Mouse (Mus musculus): ENCODE data around the gene 4930502E18Rik. TPM values are rescaled to one million over a fixed set of nuclear protein-coding genes. Genes with fewer than 3 reads are reported as not detected.
A peak's percentile ranks its signal among the peaks of the same experiment; 100 is the strongest.
"Not testable (repeated sequence)": the region's sequence is repeated elsewhere in the genome, so short reads cannot be mapped to it uniquely, and the experiment has no call there.

4930502E18Rik gene
- not detected for total RNA-seq (2021)
- long read RNA-seq, experiment 1, result 0 reads
- long read RNA-seq, experiment 2, result 0 reads

DNA sequence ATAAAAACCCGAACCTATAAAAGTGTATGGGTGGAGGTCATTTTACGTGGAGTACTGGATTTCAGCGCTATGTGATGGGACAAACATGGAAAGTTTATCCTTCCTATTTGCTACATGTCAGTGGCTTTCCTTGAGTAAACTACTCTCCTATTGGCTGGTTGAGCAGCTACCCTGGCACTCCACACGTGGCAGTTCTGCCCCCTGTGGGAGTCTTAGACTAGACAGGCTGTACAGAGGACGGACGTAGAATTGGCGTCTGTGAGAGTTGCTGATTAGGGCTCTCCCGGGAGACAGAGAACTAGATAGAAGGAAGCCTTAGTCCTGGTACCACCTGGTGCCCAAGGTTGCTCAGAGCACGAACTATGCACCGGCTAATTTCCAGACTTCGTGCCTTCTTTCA is at the start of gene 4930502E18Rik:
4930502E18Rik (plus strand) TSS at position 231 of the 400 bp plus-strand sequence.
- no peak for DNase-seq

DNA sequence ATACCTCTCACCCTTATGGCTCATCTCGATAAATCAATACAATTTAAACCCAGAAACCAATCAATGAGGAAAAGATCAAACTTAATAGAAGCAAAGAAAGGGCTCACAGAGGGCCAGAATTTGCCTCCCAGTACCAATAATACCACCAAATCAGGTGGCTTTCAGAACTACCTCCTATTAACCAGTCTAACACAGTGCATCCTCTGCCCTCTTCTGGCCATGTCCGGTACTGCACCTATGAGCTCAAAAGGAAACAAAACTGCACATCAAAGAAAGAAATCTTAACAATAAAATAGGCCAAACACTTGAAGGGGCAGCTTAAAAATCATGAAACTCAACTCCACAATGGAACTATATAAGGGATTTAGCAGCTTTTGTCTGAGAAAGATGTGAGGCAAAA is 47.7 kb upstream of the 4930502E18Rik start:
- DNase-seq, result not testable (repeated sequence)

GRCm38 (mm10) chrX:53682650-53683049 is 42.0 kb upstream of the 4930502E18Rik start:
- DNase-seq, result not testable (repeated sequence)

- not testable (repeated sequence) for DNase-seq
Measured at GRCm38 (mm10) chrX:53684676-53685075, 40.0 kb upstream of the 4930502E18Rik start.

DNA sequence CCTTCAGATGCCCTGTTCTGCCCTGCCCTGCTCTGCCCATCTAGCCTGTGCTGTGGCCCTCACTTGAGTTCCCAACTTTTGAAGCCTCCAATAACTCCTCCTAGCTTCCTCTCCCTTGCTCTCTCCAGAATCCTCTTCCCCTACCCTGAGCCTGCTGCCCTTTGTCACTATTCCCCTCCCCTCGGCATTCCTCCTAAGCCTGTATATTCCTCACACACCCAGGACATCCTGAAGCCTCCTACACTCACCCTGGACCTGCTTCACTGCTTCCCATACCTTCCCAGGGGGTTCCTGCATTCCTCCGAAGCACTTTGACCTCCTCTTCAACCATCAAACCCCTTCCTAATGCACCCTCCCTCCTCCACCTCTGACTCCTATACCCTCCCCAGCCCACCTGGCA is 32.6 kb upstream of the 4930502E18Rik start:
- no peak for DNase-seq

GRCm38 (mm10) chrX:53693141-53693540 is 31.5 kb upstream of the 4930502E18Rik start:
- DNase-seq, result no peak

GRCm38 (mm10) chrX:53694008-53694777 is 30.4 kb upstream of the 4930502E18Rik start:
- no peak for DNase-seq

DNA sequence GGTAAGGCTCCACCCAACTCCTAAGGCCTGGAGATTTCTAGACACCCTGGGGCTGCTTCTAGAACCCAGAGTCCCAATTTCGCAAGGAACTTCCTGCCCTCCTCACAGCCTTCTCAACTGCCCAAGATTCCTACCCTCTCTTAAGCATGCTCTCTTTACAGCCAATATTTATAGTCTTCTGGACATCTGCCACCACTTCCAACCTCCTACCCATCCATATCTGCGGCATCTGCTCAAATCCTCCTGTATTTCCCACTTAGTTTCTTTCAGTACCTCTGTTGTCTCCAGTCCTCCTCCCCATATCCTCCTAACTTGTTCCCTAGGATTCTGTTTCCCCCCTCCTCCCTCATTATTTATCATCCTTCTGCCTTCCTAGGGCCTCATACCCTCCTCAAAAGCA is 25.4 kb upstream of the 4930502E18Rik start:
- DNase-seq, result no peak

DNA sequence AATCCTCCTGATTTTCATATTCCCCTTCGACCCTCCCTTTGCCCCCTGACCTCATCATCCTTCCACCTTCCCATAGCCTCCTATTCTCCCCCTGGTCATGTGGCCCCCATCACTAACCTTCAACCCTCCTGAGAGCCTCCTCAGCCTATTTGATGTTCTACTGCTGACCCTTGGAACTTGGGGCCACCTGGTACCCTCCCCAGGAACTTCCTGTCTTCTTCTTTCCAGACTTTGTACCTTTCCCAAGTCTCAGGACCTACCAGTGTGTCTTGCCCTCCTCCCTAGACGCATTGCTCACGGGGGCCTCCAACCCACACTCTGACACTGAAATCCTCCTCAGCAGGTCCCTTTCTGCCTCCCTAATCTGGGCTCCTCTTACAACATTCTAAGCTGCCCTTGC is 22.0 kb upstream of the 4930502E18Rik start:
- DNase-seq, result no peak

DNA sequence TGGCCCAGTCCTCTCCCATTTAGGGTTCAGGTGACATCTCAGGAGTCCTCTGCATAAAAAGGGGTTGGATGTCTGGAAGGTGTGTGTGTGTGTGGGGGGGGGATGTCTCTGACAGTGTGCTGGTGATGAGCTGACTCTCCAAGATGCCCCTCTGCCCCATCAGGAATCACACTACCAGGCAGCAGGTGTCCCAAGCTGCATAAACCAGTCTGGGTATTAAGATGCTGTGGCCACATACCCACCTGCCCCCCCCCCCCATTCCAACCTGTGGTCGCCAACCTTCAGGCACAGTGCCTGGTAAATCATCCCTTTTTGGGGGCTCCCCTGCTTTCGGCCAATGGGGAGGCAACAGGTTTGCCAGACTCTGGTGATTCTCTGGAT is 8.7 kb upstream of the 4930502E18Rik start:
- DNase-seq, result no peak

DNA sequence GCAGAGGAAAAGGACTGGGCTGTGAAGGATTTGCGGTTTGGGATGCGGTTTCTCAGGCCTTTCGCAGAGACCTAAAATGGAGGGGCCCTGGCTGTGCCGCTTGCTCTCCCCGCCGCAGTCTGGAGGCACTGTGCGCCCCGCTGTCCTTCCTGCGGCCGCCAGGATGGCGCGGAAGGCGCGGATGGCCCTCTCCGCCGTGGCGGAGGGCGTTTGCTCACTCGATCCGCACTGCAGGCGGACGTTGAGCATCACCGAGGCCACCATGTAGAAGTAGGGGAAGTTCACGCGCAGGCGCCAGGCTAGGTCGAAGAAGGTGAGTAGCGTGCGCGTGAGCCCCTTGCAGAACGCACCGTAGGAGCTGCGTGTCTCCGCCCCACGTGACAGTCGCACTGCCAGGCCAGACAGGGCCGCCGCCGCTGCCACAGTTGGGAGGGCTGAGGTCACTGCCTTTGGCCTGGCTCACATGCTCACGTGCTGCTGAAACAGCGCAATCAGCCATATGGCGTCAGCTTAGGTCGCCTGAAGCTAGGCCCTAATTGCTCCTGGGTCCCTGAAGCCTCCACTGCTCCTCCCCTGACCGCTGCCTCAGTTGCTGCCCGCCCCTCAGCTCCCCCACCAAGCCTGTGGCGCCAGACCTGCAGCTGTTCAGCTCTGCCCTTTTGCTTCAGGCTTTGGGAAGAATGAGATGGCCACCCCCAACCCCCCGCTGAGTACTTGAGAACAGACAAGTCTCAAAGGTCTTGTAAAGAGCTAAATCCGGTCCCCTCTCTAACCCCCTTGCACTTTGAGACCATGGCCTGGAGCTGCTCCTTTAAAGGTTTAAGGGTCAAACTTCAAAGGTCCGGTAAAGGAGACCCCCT is 8.1 kb upstream of the 4930502E18Rik start:
- DNase-seq, result peak; percentile 30

DNA sequence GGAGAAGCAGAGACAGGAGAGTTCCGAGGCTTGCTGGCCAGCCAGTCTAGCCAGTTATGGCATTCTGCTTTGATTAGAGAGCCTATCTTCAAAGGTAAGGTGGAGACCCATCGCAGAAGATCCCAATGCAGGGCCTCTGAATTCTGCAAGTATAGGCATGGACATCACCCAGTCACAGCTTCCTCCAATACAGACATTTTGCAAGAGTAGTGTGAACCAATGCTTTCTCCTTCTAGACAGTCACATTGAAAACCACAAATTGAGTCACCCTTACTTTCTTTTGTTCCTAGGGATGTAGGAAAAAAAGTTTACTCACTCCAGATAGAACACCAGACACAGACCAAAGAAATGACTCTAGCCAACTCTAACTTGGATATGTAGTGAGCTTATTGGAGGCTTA is 4.3 kb downstream of the 4930502E18Rik start:
- DNase-seq, result no peak

DNA sequence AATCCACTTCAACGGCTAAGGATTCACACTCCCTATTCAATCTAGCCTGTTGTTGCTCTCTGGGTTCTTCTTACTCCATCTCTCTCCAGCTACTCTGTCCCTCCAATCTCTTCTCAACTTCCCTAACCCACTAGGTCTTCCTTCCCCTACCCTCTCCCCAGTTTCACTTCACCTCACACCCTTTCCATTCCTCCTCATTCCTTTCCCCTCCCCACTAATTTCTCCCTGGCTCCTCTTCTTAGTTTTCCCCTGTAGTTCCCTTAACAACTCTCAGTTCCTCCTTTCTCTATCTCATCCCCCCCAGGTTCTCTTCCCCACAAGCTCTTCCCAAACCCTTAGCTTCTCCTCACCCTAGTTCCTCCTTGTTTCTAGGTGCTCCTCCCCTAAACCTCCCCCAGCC is 28.2 kb downstream of the 4930502E18Rik start:
- DNase-seq, result no peak

DNA sequence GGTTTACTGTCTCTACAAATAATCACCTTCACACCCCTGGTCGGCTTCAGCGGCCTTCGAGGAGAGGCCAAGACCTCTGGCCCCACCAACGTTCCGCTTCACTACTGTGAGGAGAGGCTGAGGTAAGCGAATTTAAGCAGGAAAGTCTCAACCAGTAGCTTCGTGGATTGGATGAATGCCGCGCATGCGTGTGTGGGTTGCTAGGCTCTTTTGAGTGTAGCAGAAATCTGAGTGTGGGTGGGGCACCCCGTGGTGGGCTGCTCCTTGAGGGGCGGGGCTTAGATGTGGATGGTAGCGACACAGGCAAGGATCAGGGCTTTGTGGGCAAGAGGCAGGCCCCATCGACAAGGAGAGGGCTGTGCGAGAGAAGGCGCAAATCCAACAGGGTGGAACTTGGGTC is 33.1 kb downstream of the 4930502E18Rik start, which contains the start of gene 1700013H16Rik:
1700013H16Rik (minus strand) TSS at position 96 of the 400 bp plus-strand sequence.
- DNase-seq, result no peak

- no peak for DNase-seq
Measured at GRCm38 (mm10) chrX:53776276-53776675, 51.6 kb downstream of the 4930502E18Rik start, which contains the start of gene Zfp36l3. Zfp36l3 (minus strand) TSS chrX:53776394.

Other genes with a start within 250 kb of the 4930502E18Rik start
- 1 to 10 TPM; 5.8 to 7.3 TPM for gene Rtl8c, start 116.8 kb upstream of the 4930502E18Rik start, total RNA-seq (2021)
- not detected for gene Gm14597, start 115.8 kb upstream of the 4930502E18Rik start, total RNA-seq (2021)
- 10 to 100 TPM; 72.3 to 78.7 TPM for gene Rtl8a, start 81.1 kb upstream of the 4930502E18Rik start, total RNA-seq (2021)
- 10 to 100 TPM; 53.5 to 64.6 TPM for gene Rtl8b, start 54.4 kb upstream of the 4930502E18Rik start, total RNA-seq (2021)
- gene 1700013H16Rik, start 33.0 kb downstream of the 4930502E18Rik start, total RNA-seq (2021), result not detected
- gene Zfp36l3, start 51.6 kb downstream of the 4930502E18Rik start, total RNA-seq (2021), result not detected
- under 1 TPM; 0.28 to 0.62 TPM for gene Xlr, start 72.9 kb downstream of the 4930502E18Rik start, total RNA-seq (2021)